Mouse (Mus musculus) retina, adult 2 months (tissue): Measurements from ENCODE around the gene Rdh9.

ENCODE experiments used
- DNase-seq: peaks from one replicate; pipeline ENCODE4 v3.0.0-alpha.2; 2012; ENCODE audit warnings: low read depth, low spot score

Gene Rdh9

GRCm38 (mm10) chr10:127840776-127841175 lies 64.6 kb downstream of the Rdh9 start:
- DNase-seq = no peak
